Mouse (Mus musculus) heart, adult 2 months (tissue): Measurements from ENCODE around the gene Dhrs3.

ENCODE experiments used
- CTCF ChIP-seq: fragments of 200-600 bp; IDR thresholded peaks from 2 replicates; pipeline ENCODE4 v1.8.1; 2022; ENCODE audit warnings: antibody characterized with exemption, mild to moderate bottlenecking, moderate library complexity
- EP300 ChIP-seq: fragments of 200-500 bp; IDR thresholded peaks from 2 replicates; pipeline ENCODE4 v1.6.1; 2011; ENCODE audit warnings: low read depth, low read length, control low read depth; ENCODE audit not compliant: insufficient read depth
- POLR2A ChIP-seq: fragments of 200-500 bp; IDR thresholded peaks from 2 replicates; pipeline ENCODE4 v1.6.1; 2011; ENCODE audit warnings: mild to moderate bottlenecking, low read depth, low read length, control low read depth; ENCODE audit not compliant: insufficient read depth

- no peak for TF ChIP-seq CTCF
- peak; percentile 99 for TF ChIP-seq EP300
- no peak for TF ChIP-seq POLR2A
Observed at GRCm38 (mm10) chr4:144903932-144904331, 11.3 kb downstream of the Dhrs3 start.
